In genomic region chr1:156779595-156779994, GRCm38 (mm10) we compare ENCODE assay signal across 12 mouse cellular contexts. TPM values are rescaled to one million over a fixed set of nuclear protein-coding genes. Genes with fewer than 3 reads are reported as not detected.
A peak's percentile ranks its signal among the peaks of the same experiment; 100 is the strongest.
DNase-seq lines count a peak whose midpoint lies in the region; ATAC-seq lines count a peak whose summit lies in the region.
"Had no signal": no experiment of that assay in that cellular context is flagged by ENCODE, and none has a peak within 500 bp of the region (broad histone marks: within the 10 kb centered on the region; RNA-seq: fewer than 3 reads in every experiment).

No protein-coding gene starts in this region.

- H3K36me3 ChIP-seq in heart, embryonic 16.5 days (ENCODE audit: control insufficient read depth, insufficient read depth), result no peaks in the 10 kb centered on the region
- no peaks in the 10 kb centered on the region for H3K36me3 ChIP-seq in embryonic facial prominence, embryonic 10.5 days (replicated peaks)
- no peaks in the 10 kb centered on the region for H3K36me3 ChIP-seq in embryonic facial prominence, embryonic 15.5 days
- no peaks in the 10 kb centered on the region for H3K36me3 ChIP-seq in limb, embryonic 12.5 days

- peaks cover 30% of the 10 kb centered on the region for H3K4me1 ChIP-seq in heart, embryonic 16.5 days (ENCODE audit: control insufficient read depth, insufficient read depth, low read length)
- H3K4me1 ChIP-seq in embryonic facial prominence, embryonic 10.5 days, result peaks cover 57% of the 10 kb centered on the region
- H3K4me1 ChIP-seq in embryonic facial prominence, embryonic 15.5 days, result peaks cover 51% of the 10 kb centered on the region
- peaks cover 49% of the 10 kb centered on the region for H3K4me1 ChIP-seq in limb, embryonic 12.5 days (replicated peaks)

- peak overlapping the region; percentile 91 for H3K27ac ChIP-seq in heart, embryonic 16.5 days (ENCODE audit: low read length)
- H3K27ac ChIP-seq in embryonic facial prominence, embryonic 10.5 days (replicated peaks), result peak overlapping the region; percentile 85
- H3K27ac ChIP-seq in embryonic facial prominence, embryonic 15.5 days (replicated peaks), result peak overlapping the region; percentile 96
- peak overlapping the region; percentile 92 for H3K27ac ChIP-seq in limb, embryonic 12.5 days

- no peaks in the 10 kb centered on the region for H3K27me3 ChIP-seq in heart, embryonic 16.5 days (ENCODE audit: control insufficient read depth, insufficient read depth, low read length)
- H3K27me3 ChIP-seq in embryonic facial prominence, embryonic 10.5 days (replicated peaks; ENCODE audit: low read depth, poor library complexity, severe bottlenecking), result peaks cover 17% of the 10 kb centered on the region
- no peaks in the 10 kb centered on the region for H3K27me3 ChIP-seq in embryonic facial prominence, embryonic 15.5 days
- peaks cover 7% of the 10 kb centered on the region; the same call in 1 of the 2 replicates for H3K27me3 ChIP-seq in limb, embryonic 12.5 days
- H3K27me3 ChIP-seq: Patski had no signal

- peak overlapping the region; percentile 41 for H3K4me3 ChIP-seq in heart, embryonic 16.5 days (ENCODE audit: low read length)
- no peak overlapping the region for H3K4me3 ChIP-seq in embryonic facial prominence, embryonic 10.5 days
- H3K4me3 ChIP-seq in embryonic facial prominence, embryonic 15.5 days (replicated peaks), result no peak overlapping the region
- no peak overlapping the region for H3K4me3 ChIP-seq in limb, embryonic 12.5 days (replicated peaks)

- no peak for DNase-seq in heart, postnatal 36 days
- no peak for DNase-seq in embryonic facial prominence, embryonic 10.5 days (ENCODE audit: low spot score)
- DNase-seq in embryo, embryonic 11 days, result no peak
- DNase-seq: cerebellum, postnatal 36 days; kidney, adult 11 months; lung, adult 2 months had no signal

- H3K9ac ChIP-seq in heart, embryonic 16.5 days (ENCODE audit: low read length), result peak overlapping the region; percentile 69
- no peak overlapping the region for H3K9ac ChIP-seq in embryonic facial prominence, embryonic 15.5 days
- no peak overlapping the region for H3K9ac ChIP-seq in limb, embryonic 12.5 days (replicated peaks)

- peak overlapping the region; percentile 51 for H3K4me2 ChIP-seq in heart, embryonic 16.5 days (ENCODE audit: low read depth, low read length)
- no peak overlapping the region for H3K4me2 ChIP-seq in embryonic facial prominence, embryonic 15.5 days (replicated peaks)
- H3K4me2 ChIP-seq in limb, embryonic 12.5 days, result peak overlapping the region; percentile 21; the same call in 1 of the 2 replicates
- H3K4me2 ChIP-seq: midbrain, embryonic 11.5 days had no signal

- ATAC-seq in heart, embryonic 16.5 days (replicated peaks; ENCODE audit: extremely low read depth, insufficient read depth, low FRiP score), result no peak
- no peak for ATAC-seq in embryonic facial prominence, embryonic 15.5 days (ENCODE audit: insufficient number of reproducible peaks, low FRiP score, low TSS enrichment, low read depth)
- ATAC-seq in limb, embryonic 12.5 days (ENCODE audit: insufficient number of reproducible peaks, insufficient read depth, low FRiP score, low TSS enrichment, low read depth), result no peak
- no peak for ATAC-seq in megakaryocyte, adult 5-6 weeks (ENCODE audit: poor library complexity, severe bottlenecking)
- ATAC-seq: Patski had no signal

- no peaks in the 10 kb centered on the region for H3K9me3 ChIP-seq in heart, embryonic 16.5 days (replicated peaks; ENCODE audit: control insufficient read depth, low read length)
- no peaks in the 10 kb centered on the region for H3K9me3 ChIP-seq in embryonic facial prominence, embryonic 10.5 days
- no peaks in the 10 kb centered on the region for H3K9me3 ChIP-seq in embryonic facial prominence, embryonic 15.5 days (replicated peaks)
- H3K9me3 ChIP-seq in limb, embryonic 12.5 days, result no peaks in the 10 kb centered on the region

- intact Hi-C loops in heart, postnatal 36 days (cut with DNase I), result no loop called here

- WGBS in heart, embryonic 16.5 days, result 79% methylated on average over 4 of the region's 4 CpGs
- 78% methylated on average over 4 of the region's 4 CpGs for WGBS in embryonic facial prominence, embryonic 10.5 days
- WGBS in embryonic facial prominence, embryonic 15.5 days, result 67% methylated on average over 4 of the region's 4 CpGs
- 45% methylated on average over 4 of the region's 4 CpGs for WGBS in limb, embryonic 12.5 days

RNA-seq across cellular contexts. Expression of gene Angptl1, which starts 58.8 kb away (rescaled TPM):
- 3.0 and 3.8 TPM in 2 replicates for polyA plus RNA-seq in heart, embryonic 16.5 days (2015; fragmentation: Nextera tagmentation; extraction: Ambion mirVana)
- 1 to 10 TPM; 2.3 to 2.5 TPM for total RNA-seq in heart, postnatal 36 days (2021)
- 4.3 and 5.6 TPM in 2 replicates for polyA plus RNA-seq in embryonic facial prominence, embryonic 10.5 days (2016; fragmentation: Nextera tagmentation; extraction: Ambion mirVana)
- polyA plus RNA-seq in embryonic facial prominence, embryonic 15.5 days (2015; fragmentation: Nextera tagmentation; extraction: Ambion mirVana), result 65.3 and 75.8 TPM in 2 replicates
- polyA plus RNA-seq in limb, embryonic 12.5 days (2016; fragmentation: Nextera tagmentation; extraction: Ambion mirVana), result 12.8 and 14.0 TPM in 2 replicates
- not detected in 2 replicates for total RNA-seq in megakaryocyte, adult 5-6 weeks (2015)
- total RNA-seq in megakaryocyte, adult 5-6 weeks (2017), result 0.15 and 0.61 TPM in 2 replicates
